Mouse (Mus musculus) embryonic facial prominence, embryonic 13.5 days (tissue): ENCODE results near the gene Gm266. TPM values are rescaled to one million over a fixed set of nuclear protein-coding genes. Genes with fewer than 3 reads are reported as not detected.

Source experiments
- polyA plus RNA-seq: library from polyadenylated mRNA; unstranded; fragments of >200 nt; fragmentation: Nextera tagmentation; extraction: Ambion mirVana; gene quantifications from 2 replicates; pipeline ENCODE4 v1.2.1, GENCODE M21; 2015

The Gm266 gene
- polyA plus RNA-seq, 1 experiment from 2014 or later, result 12.1 TPM

Other genes with a start within 250 kb of the Gm266 start
- 1.5 and 1.8 TPM in 2 replicates for gene Amn, start 214.7 kb downstream of the Gm266 start, polyA plus RNA-seq
- 33.7 and 34.6 TPM in 2 replicates for gene Cdc42bpb, start 108.1 kb downstream of the Gm266 start, polyA plus RNA-seq
- 2.0 and 3.4 TPM in 2 replicates for gene Lbhd2, start 79.0 kb downstream of the Gm266 start, polyA plus RNA-seq
- gene Exoc3l4, start 68.8 kb downstream of the Gm266 start, polyA plus RNA-seq, result 10.2 and 12.7 TPM in 2 replicates
- 8.1 and 10.6 TPM in 2 replicates for gene Tnfaip2, start 43.4 kb downstream of the Gm266 start, polyA plus RNA-seq
- gene Eif5, start 52.2 kb upstream of the Gm266 start, polyA plus RNA-seq, result 507 and 586 TPM in 2 replicates
- gene Mark3, start 88.7 kb upstream of the Gm266 start, polyA plus RNA-seq, result 49.4 and 52.0 TPM in 2 replicates
- 118 and 135 TPM in 2 replicates for gene Ckb, start 186.5 kb upstream of the Gm266 start, polyA plus RNA-seq
- 12.5 and 13.7 TPM in 2 replicates for gene Trmt61a, start 192.3 kb upstream of the Gm266 start, polyA plus RNA-seq
- gene Bag5, start 227.4 kb upstream of the Gm266 start, polyA plus RNA-seq, result 64.5 and 67.3 TPM in 2 replicates
- 57.1 and 66.0 TPM in 2 replicates for gene Apopt1, start 227.4 kb upstream of the Gm266 start, polyA plus RNA-seq